In the genomic region with DNA sequence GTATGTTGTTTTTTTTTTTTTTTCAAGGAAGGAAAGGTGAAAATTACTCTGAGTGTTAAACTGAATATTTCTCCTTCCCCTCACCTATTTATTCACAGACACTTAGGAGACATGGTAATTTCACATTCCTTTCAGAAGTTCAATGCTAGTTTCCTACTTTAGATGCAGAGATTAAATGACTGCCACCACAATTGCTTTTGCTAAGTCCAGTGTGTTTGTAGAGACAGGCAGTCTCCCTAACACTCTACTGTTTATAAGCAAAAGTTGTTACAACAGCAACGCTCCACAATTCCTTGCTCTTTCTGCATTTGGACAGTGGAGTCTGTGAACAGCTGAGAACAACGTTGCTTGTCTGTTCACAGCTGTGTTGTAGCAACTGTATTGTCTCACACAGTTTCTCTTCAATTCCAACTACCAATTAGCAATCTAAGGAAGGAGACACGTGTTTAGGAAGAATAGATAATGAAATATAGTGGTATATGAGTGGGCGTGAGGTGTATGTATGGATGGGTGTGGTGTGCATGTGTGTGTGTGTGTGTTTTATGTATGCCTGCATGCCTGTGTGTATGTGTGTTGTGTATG, we compare ENCODE assay signal across 20 mouse cellular contexts.
DNase-seq lines count a peak whose midpoint lies in the region; ATAC-seq and TF ChIP-seq lines count a peak whose summit lies in the region.
"Had no signal": no experiment of that assay in that cellular context is flagged by ENCODE, and none has a peak within 500 bp of the region (broad histone marks: within the 10 kb centered on the region; RNA-seq: fewer than 3 reads in every experiment).

No protein-coding gene starts in this region.

- 59% methylated on average over 4 of the region's 4 CpGs for WGBS in forebrain, embryonic 13.5 days
- 78% methylated on average over 4 of the region's 4 CpGs for WGBS in forebrain, embryonic 10.5 days
- WGBS in midbrain, postnatal 0 days = 61% methylated on average over 4 of the region's 4 CpGs

- ATAC-seq in forebrain, embryonic 13.5 days = 0 out of 2 replicates have a peak, but pooled peaks have one; percentile 36
- ATAC-seq in megakaryocyte, adult 5-6 weeks (ENCODE audit: poor library complexity, severe bottlenecking) = no peak
- ATAC-seq in midbrain, postnatal 0 days (ENCODE audit: low FRiP score) = no peak
- ATAC-seq: CD4-positive, CD25-positive, alpha-beta regulatory T cell, adult 4 months; intestine, embryonic 15.5 days had no signal

- H3K36me3 ChIP-seq in forebrain, embryonic 13.5 days (ENCODE audit: poor library complexity, severe bottlenecking) = no peaks in the 10 kb centered on the region
- no peaks in the 10 kb centered on the region for H3K36me3 ChIP-seq in forebrain, embryonic 10.5 days (replicated peaks)
- no peaks in the 10 kb centered on the region for H3K36me3 ChIP-seq in megakaryocyte, embryonic 14.5 days (replicated peaks; ENCODE audit: low read length)
- no peaks in the 10 kb centered on the region for H3K36me3 ChIP-seq in midbrain, postnatal 0 days (ENCODE audit: insufficient read depth, low read length)
- H3K36me3 ChIP-seq: embryonic facial prominence, embryonic 12.5 days; G1E; heart, embryonic 13.5 days; hindbrain, embryonic 12.5 days; intestine, embryonic 15.5 days had no signal

- H3K27ac ChIP-seq in forebrain, embryonic 13.5 days = peak overlapping the region; percentile 62; the same call in 1 of the 2 replicates
- H3K27ac ChIP-seq in forebrain, embryonic 10.5 days = no peak overlapping the region
- peak overlapping the region; percentile 47; the same call in 1 of the 2 replicates for H3K27ac ChIP-seq in midbrain, postnatal 0 days (ENCODE audit: low read depth, low read length)
- H3K27ac ChIP-seq: embryonic facial prominence, embryonic 12.5 days; heart, embryonic 13.5 days; hindbrain, embryonic 12.5 days; intestine, embryonic 15.5 days had no signal

- H3K4me1 ChIP-seq in forebrain, embryonic 13.5 days = peaks cover 7% of the 10 kb centered on the region
- H3K4me1 ChIP-seq in forebrain, embryonic 10.5 days = no peaks in the 10 kb centered on the region
- H3K4me1 ChIP-seq in megakaryocyte, embryonic 14.5 days = no peaks in the 10 kb centered on the region
- no peaks in the 10 kb centered on the region; the same call in 1 of the 2 replicates for H3K4me1 ChIP-seq in midbrain, postnatal 0 days (ENCODE audit: insufficient read depth, low read length)
- H3K4me1 ChIP-seq: embryonic facial prominence, embryonic 12.5 days; heart, embryonic 13.5 days; hindbrain, embryonic 12.5 days; intestine, embryonic 15.5 days had no signal

- no peaks in the 10 kb centered on the region for H3K9me3 ChIP-seq in forebrain, embryonic 13.5 days (replicated peaks)
- H3K9me3 ChIP-seq in forebrain, embryonic 10.5 days = no peaks in the 10 kb centered on the region
- peaks cover 2% of the 10 kb centered on the region; the same call in 1 of the 2 replicates for H3K9me3 ChIP-seq in megakaryocyte, embryonic 14.5 days
- H3K9me3 ChIP-seq in midbrain, postnatal 0 days (ENCODE audit: low read length) = no peaks in the 10 kb centered on the region
- H3K9me3 ChIP-seq: embryonic facial prominence, embryonic 12.5 days; heart, embryonic 13.5 days; hindbrain, embryonic 12.5 days; intestine, embryonic 15.5 days had no signal

- H3K9ac ChIP-seq in forebrain, embryonic 13.5 days = no peak overlapping the region
- H3K9ac ChIP-seq in midbrain, postnatal 0 days (replicated peaks; ENCODE audit: low read length, poor library complexity, severe bottlenecking) = no peak overlapping the region
- H3K9ac ChIP-seq: embryonic facial prominence, embryonic 12.5 days; heart, embryonic 13.5 days; hindbrain, embryonic 12.5 days; intestine, embryonic 15.5 days had no signal

- DNase-seq in forebrain, embryonic 10.5 days (ENCODE audit: extremely low spot score, low spot score) = no peak
- DNase-seq in brain, adult 2 months (ENCODE audit: low read depth, low spot score) = peak; percentile 24
- DNase-seq in midbrain, postnatal 0 days (ENCODE audit: low spot score) = no peak
- no peak for DNase-seq in lung, postnatal 25 days (ENCODE audit: low spot score)
- DNase-seq: adrenal gland, adult 8-10 months; B cell, adult 2 months; cerebellum, adult 11-12 months; cerebellum, adult 9-10 months; gastrocnemius, postnatal 36 days; heart, adult 11 months; heart, postnatal 36 days had no signal

- no peak overlapping the region for H3K4me3 ChIP-seq in forebrain, embryonic 13.5 days
- no peak overlapping the region for H3K4me3 ChIP-seq in forebrain, embryonic 10.5 days
- peak overlapping the region; percentile 20 for H3K4me3 ChIP-seq in megakaryocyte, embryonic 14.5 days (replicated peaks)
- no peak overlapping the region for H3K4me3 ChIP-seq in midbrain, postnatal 0 days (ENCODE audit: low read depth, low read length)
- H3K4me3 ChIP-seq: embryonic facial prominence, embryonic 12.5 days; heart, embryonic 13.5 days; hindbrain, embryonic 12.5 days; intestine, embryonic 15.5 days had no signal

- no peak for TF ChIP-seq CTCF in midbrain, postnatal 0 days (IDR thresholded peaks at IDR 0.05)

- H3K4me2 ChIP-seq in forebrain, embryonic 13.5 days = no peak overlapping the region
- no peak overlapping the region for H3K4me2 ChIP-seq in midbrain, postnatal 0 days (ENCODE audit: low read depth, low read length, poor library complexity, severe bottlenecking)
- H3K4me2 ChIP-seq: embryonic facial prominence, embryonic 12.5 days; heart, embryonic 13.5 days; hindbrain, embryonic 12.5 days; intestine, embryonic 15.5 days had no signal

- no peaks in the 10 kb centered on the region for H3K27me3 ChIP-seq in forebrain, embryonic 13.5 days
- H3K27me3 ChIP-seq in forebrain, embryonic 10.5 days (ENCODE audit: poor library complexity, severe bottlenecking) = no peaks in the 10 kb centered on the region
- H3K27me3 ChIP-seq in megakaryocyte, embryonic 14.5 days (replicated peaks) = no peaks in the 10 kb centered on the region
- no peaks in the 10 kb centered on the region for H3K27me3 ChIP-seq in midbrain, postnatal 0 days (ENCODE audit: insufficient read depth, low read length)
- H3K27me3 ChIP-seq: embryonic facial prominence, embryonic 12.5 days; heart, embryonic 13.5 days; hindbrain, embryonic 12.5 days; intestine, embryonic 15.5 days had no signal
